Mouse (Mus musculus) olfactory bulb, adult 2 months (tissue): ENCODE results near the gene Tmem218. TPM values are rescaled to one million over a fixed set of nuclear protein-coding genes. Genes with fewer than 3 reads are reported as not detected.
A peak's percentile ranks its signal among the peaks of the same experiment; 100 is the strongest.

Source experiments
- H3K27ac ChIP-seq: fragments of 200-500 bp; 2 replicates; pipeline ENCODE4 v1.5.1; 2012; ENCODE audit warnings: low read depth, low read length; ENCODE audit not compliant: insufficient read depth
- H3K4me1 ChIP-seq: fragments of 200-500 bp; 2 replicates; pipeline ENCODE4 v1.6.1; 2012; ENCODE audit warnings: low read length; ENCODE audit not compliant: control insufficient read depth, insufficient read depth
- H3K4me3 ChIP-seq: fragments of 200-500 bp; 2 replicates; pipeline ENCODE4 v1.5.1; 2012; ENCODE audit warnings: mild to moderate bottlenecking, low read depth, low read length, moderate library complexity; ENCODE audit not compliant: insufficient read depth
- CTCF ChIP-seq: fragments of 200-500 bp; IDR thresholded peaks from 2 replicates; pipeline ENCODE4 v1.5.1; 2012; ENCODE audit warnings: low read depth, mild to moderate bottlenecking, low read length, moderate library complexity; ENCODE audit not compliant: insufficient read depth
- POLR2A ChIP-seq: fragments of 200-500 bp; IDR thresholded peaks from 2 replicates; pipeline ENCODE4 v1.6.1; 2012; ENCODE audit warnings: mild to moderate bottlenecking, low read depth, low read length, moderate library complexity; ENCODE audit not compliant: insufficient read depth
- WGBS: fragments of 180-500 bp; shearing (Covaris S2); methylation state at CpG from one replicate; pipeline ENCODE4 v1.1.7; 2018; 5-methylcytosine and 5-hydroxymethylcytosine counted together
- polyA plus RNA-seq: library from polyadenylated mRNA; stranded (reverse); fragments of >200 nt; gene quantifications from 2 replicates; pipeline ENCODE4 v1.2.4, GENCODE M21; 2012; ENCODE audit warnings: low replicate concordance; ENCODE audit not compliant: missing spikeins, insufficient read depth, insufficient read length

Tmem218 gene
- polyA plus RNA-seq, 1 experiment: not detected

DNA sequence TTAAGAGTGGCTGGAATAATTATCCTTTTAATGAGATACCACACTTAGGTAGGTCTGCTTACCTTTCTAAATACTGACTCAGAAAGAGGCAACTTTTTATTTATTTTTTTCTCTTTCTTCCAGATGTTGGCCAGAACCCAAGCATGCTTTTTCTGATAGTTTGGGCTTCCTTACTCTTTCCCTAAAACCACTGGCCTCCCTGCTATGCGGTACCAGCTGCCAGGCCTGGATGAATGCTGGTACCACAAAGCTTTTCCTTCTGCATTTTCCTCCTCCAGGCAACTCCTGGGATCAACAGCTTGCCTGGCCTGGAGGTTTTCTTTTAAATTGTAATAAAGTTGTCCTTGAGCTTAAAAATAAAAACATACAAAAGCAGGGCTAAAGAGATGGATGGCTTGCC is 17.6 kb downstream of the Tmem218 start:
- Histone ChIP-seq H3K4me1 (peaks cover 7% of the 10 kb centered on the region), H3K27ac (no peak overlapping the region), H3K4me3 (no peak overlapping the region)
- WGBS: 50% methylated on average over 1 of the region's 1 CpGs
- no peak for TF ChIP-seq POLR2A
- TF ChIP-seq CTCF: no peak

DNA sequence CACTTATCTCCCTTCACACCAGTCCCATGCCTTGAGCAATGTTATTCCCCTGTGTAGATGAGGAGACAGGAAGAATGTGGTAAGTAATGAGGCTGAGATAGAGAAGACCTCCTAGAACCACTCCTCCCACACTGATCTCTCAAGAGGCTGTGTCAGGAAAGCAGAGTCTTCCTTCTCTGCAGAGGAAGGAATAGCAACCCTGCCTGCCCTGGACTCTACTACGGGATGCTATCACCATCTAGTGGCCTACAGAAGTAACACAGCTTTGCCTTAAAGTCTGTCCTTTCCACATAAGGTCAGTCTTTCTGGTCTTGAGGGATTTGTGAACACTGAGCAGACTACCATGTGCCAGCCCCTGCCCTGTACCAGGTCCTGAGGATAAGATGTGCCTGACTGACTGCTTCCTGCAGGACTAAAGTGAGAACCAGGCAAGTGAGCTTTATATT is 21.9 kb downstream of the Tmem218 start:
- 0% methylated on average over 1 of the region's 1 CpGs for WGBS
- no peak for TF ChIP-seq CTCF
- TF ChIP-seq POLR2A: no peak
- Histone ChIP-seq H3K4me3 (no peak overlapping the region), H3K4me1 (peaks cover 18% of the 10 kb centered on the region), H3K27ac (0 out of 2 replicates have a peak overlapping the region, but pooled peaks have one; percentile 6)

DNA sequence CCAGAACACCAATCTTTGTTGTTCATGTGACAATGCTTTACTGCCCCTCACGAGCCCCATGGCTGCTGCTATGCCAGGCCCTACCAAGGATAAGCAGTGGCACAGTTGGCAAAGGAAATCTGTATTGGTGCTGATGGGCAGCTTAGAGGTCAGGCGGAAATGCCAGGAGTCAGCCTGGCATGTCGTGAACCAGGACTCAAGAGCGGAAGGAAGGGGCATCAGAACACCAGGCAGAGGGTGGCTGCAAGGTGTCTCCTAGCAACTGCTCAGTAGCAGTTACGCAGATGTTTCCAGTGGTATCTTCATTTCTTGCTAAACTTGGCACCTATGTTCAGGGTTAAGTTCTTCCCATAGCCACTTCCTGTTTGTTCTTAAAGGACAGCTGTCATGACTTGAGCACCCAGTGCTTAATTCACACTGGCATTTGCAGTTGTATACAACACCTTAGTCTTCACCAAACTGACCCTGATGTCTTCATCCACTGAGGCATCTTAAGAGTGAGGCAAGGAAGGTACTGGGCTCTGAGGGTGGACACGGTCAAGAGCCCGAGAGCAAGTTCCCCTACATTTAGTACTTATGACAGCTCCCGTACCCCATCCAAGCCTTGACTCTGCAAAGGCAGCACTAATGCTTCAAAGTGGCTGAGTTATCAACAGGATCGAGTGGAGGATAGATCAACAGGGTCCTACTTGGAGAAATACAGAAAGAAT is 22.6 kb downstream of the Tmem218 start:
- TF ChIP-seq POLR2A (no peak), CTCF (no peak)
- Histone ChIP-seq H3K4me1 (peaks cover 22% of the 10 kb centered on the region), H3K4me3 (no peak overlapping the region), H3K27ac (no peak overlapping the region)
- WGBS: 91% methylated on average over 9 of the region's 9 CpGs

DNA sequence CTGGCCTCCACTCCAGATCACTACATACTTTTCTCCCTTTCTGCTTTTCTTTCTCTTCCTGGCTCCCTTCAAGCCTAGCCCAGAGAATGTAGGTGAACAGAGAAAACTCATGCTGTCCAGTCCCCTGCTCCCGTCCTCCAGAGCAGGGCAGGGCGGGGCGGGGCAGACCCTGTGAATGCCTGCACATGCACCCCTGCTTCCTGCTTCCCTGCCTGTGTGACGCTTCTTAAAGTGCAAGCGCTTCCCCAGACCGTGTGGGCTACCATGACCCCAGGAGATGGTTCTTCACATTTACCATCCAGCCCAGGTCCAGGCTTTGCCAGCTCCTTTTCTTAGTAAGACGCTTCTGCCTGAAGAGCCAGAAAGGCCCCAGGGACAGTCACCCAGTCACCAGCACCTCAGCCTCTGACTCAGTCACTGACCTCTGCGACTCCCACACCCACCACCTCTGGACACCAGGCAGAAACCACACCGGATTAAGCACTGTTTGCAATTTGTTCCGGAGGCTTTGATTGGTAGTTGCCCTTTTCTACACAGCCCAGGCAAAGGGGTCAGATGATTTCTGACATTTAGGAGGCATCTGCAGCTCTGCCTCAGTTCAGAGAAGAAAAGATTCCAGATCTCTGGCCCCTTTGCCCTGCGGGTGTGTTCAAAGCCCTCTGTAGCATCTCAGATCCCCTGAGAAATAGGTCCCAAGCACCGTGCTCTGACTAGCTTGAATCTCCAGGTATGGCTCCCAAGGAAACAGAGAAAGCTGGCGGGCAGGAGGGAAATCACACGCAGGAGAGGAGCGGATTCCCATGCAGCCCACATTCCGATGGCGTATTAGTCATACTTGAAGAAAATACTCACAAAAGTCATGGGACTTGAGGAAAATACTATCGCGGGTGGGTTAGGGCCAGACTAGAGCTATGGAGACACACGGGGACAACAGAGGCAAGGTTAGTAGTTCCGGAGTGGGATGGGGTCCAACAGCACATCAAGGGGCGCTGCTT is 24.5 kb downstream of the Tmem218 start:
- no peak overlapping the region for H3K27ac ChIP-seq
- H3K4me3 ChIP-seq: no peak overlapping the region
- TF ChIP-seq CTCF (no peak), POLR2A (no peak)
- peaks cover 24% of the 10 kb centered on the region for H3K4me1 ChIP-seq
- 69% methylated on average over 22 of the region's 22 CpGs for WGBS

DNA sequence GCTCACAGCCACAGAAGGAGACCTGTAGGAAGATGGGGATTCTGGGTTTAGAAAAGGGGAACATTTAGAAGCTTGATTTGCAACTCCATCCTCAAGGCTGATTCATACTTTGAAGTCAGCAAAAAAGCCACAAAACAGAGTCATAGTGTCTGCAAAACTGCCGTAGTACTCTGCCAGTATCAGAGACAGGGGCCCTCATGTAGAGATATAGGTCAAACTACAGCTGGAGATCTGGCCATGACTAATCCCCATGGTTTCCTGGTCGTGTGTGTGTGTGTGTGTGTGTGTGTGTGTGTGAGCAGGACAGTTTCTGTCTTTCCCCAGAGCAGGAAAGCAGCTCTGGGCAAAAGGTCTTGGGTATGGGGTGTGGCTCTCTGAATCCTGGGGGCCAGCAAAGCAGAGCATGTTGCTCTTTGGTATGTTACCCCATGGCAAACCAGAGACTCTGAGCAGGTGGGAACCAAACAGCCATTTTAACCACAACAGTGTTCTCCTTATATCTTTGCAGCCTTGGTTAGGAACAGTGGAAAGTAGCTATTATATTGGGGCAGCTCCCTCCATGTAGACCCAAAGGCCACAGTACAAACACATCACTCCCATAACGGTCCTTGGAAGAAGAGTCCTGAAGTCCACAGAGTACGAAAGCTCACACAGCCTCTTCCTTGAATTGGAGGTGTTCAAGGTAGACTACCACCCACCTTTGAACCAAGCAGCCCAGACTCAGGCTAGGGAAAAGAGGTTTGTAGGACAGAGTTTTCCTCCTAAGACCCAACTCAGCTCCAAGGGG is 28.1 kb downstream of the Tmem218 start:
- H3K27ac ChIP-seq: no peak overlapping the region
- TF ChIP-seq CTCF (no peak), POLR2A (no peak)
- H3K4me1 ChIP-seq: peaks cover 21% of the 10 kb centered on the region
- WGBS: 60% methylated on average over 4 of the region's 4 CpGs
- H3K4me3 ChIP-seq: no peak overlapping the region

DNA sequence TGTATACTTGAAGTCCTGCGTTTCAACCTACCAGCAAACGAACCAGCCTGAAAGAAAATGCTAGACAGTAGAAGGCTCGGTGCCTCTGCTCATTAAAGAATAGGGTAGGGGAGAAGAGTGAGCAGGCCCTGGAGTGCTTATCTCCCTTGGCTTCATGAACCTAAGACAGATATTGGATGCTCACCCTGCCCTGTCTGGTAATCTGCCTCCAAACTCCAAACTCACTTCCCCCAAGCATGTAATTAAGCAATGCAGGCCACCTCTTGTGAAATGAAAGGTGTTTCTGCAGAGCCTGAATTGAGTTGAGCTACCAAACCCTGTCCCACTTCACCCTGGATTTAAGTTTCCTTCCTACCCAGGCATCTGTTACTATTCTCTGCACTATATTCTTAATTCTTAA is 34.7 kb downstream of the Tmem218 start:
- peaks cover 9% of the 10 kb centered on the region for H3K4me1 ChIP-seq
- no peak overlapping the region for H3K27ac ChIP-seq
- no peak overlapping the region for H3K4me3 ChIP-seq
- TF ChIP-seq CTCF (no peak), POLR2A (no peak)
- 67% methylated on average over 3 of the region's 3 CpGs for WGBS

DNA sequence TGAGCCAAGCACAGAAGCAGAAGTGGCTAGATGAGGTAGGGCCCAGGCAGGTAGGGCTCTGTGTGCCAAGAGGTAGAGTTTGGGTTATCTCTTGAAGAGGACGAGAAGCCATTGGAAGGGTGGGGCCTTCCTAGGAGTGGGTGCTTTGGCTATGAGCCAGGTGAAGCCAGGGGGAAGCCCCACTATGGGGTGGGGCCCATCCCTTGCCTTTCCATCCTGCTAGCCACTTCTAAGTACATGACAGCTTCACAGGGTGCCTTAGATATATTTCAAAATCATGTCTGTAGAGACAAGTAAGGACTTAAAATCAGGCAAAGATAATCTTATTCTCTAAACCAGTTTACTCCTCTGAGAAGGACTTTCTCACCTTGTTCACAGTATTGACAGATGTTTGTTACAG is 36.6 kb downstream of the Tmem218 start:
- WGBS: 84% methylated on average over 1 of the region's 1 CpGs
- Histone ChIP-seq H3K27ac (no peak overlapping the region), H3K4me3 (no peak overlapping the region), H3K4me1 (peaks cover 11% of the 10 kb centered on the region)
- no peak for TF ChIP-seq POLR2A
- no peak for TF ChIP-seq CTCF

DNA sequence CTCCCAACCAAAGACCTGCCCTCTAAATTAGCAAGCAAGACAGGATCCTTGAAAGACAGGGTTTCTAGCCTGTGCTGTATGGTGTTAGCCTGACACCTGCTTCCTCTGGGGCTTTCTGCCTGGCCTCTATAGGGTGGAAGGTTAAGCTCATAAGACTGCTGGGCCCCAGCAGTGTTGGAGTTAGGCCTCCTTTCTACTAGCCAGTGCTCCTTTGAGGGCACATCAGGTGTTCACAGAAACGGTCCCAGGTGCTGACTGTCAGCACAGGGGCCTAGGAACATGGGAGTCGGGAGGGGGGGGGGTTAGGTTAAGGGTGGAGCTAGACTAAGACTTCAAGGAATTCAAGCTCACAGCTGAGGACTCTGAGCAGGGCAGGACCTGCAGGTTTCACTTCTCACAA is 37.4 kb downstream of the Tmem218 start:
- Histone ChIP-seq H3K27ac (no peak overlapping the region), H3K4me3 (no peak overlapping the region), H3K4me1 (peaks cover 11% of the 10 kb centered on the region)
- TF ChIP-seq POLR2A: no peak
- no peak for TF ChIP-seq CTCF
- WGBS: 85% methylated on average over 2 of the region's 2 CpGs

DNA sequence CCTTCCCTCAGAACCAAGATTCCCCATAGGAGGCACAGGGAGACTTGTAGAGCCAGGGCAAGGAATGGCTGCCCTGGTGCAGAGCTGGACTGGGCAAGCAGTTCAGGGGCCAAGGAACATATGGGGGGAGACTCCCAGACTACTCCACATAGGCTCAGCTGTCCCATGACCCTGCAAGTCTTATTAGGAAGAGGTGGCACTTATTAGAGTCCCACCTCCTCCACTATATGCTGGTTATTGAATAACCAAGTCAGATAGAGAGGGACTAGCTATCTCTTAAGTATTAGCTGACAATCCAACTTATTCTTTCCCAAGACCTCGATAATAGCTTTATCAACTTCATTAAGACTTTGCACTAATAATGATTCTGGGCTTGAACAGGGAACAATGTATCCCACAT is 37.8 kb downstream of the Tmem218 start:
- TF ChIP-seq POLR2A (no peak), CTCF (no peak)
- WGBS: 98% methylated on average over 1 of the region's 1 CpGs
- H3K27ac ChIP-seq: no peak overlapping the region
- no peak overlapping the region for H3K4me3 ChIP-seq
- H3K4me1 ChIP-seq: peaks cover 11% of the 10 kb centered on the region
